Mouse (Mus musculus) lung, embryonic 16.5 days (tissue): ENCODE data around the gene 4933415A04Rik. TPM values are rescaled to one million over a fixed set of nuclear protein-coding genes. Genes with fewer than 3 reads are reported as not detected.

ENCODE experiments used
- ATAC-seq: fragments of 200-750 bp; cut with Nextera tagmentation; 2 replicates; pipeline ENCODE4 v1.8.0; 2017; ENCODE audit warnings: low read depth, mild to moderate bottlenecking, moderate library complexity
- H3K27ac ChIP-seq: fragments of 300-500 bp; sonication (generic); 2 replicates; pipeline ENCODE4 v1.5.1; 2014; ENCODE audit warnings: mild to moderate bottlenecking, control low read depth, low read length
- H3K27me3 ChIP-seq: fragments of 300-500 bp; sonication (generic); 2 replicates; pipeline ENCODE4 v1.6.1; 2014; ENCODE audit warnings: low read depth, low read length, mixed read lengths; ENCODE audit not compliant: control insufficient read depth, insufficient read depth
- H3K36me3 ChIP-seq: fragments of 300-500 bp; sonication (generic); 2 replicates; pipeline ENCODE4 v1.6.1; 2014; ENCODE audit warnings: low read length; ENCODE audit not compliant: control insufficient read depth, insufficient read depth
- H3K4me1 ChIP-seq: fragments of 300-500 bp; sonication (generic); replicated peaks from 2 replicates; pipeline ENCODE4 v1.6.1; 2014; ENCODE audit warnings: low read length, mixed read lengths; ENCODE audit not compliant: control insufficient read depth, insufficient read depth
- H3K4me2 ChIP-seq: fragments of 300-500 bp; sonication (generic); 2 replicates; pipeline ENCODE4 v1.6.1; 2014; ENCODE audit warnings: low read depth, low read length, control low read depth
- H3K4me3 ChIP-seq: fragments of 300-500 bp; sonication (generic); 2 replicates; pipeline ENCODE4 v1.5.1; 2014; ENCODE audit warnings: mild to moderate bottlenecking, low read length, control low read depth
- H3K9ac ChIP-seq: fragments of 300-500 bp; sonication (generic); 2 replicates; pipeline ENCODE4 v1.6.1; 2014; ENCODE audit warnings: low read length, control low read depth
- H3K9me3 ChIP-seq: fragments of 300-500 bp; sonication (generic); 2 replicates; pipeline ENCODE4 v1.6.1; 2016; ENCODE audit warnings: low read length; ENCODE audit not compliant: control insufficient read depth
- WGBS: fragments of 180-500 bp; shearing (Covaris S2); extraction: QIAGEN DNeasy Blood & Tissue Kit; methylation state at CpG from one replicate; pipeline ENCODE4 v1.1.7; 2014; 5-methylcytosine and 5-hydroxymethylcytosine counted together
- polyA plus RNA-seq: library from polyadenylated mRNA; unstranded; fragments of >200 nt; fragmentation: Nextera tagmentation; extraction: Ambion mirVana; gene quantifications from 2 replicates; pipeline ENCODE4 v1.2.1, GENCODE M21; 2015

Gene 4933415A04Rik
- polyA plus RNA-seq, 1 experiment from 2014 or later: 6.1 TPM

- 60% methylated on average over 5 of the region's 5 CpGs for WGBS
- Histone ChIP-seq H3K27ac (peak overlapping the region; percentile 29), H3K4me1 (peaks cover 44% of the 10 kb centered on the region)
These were observed 20.1 kb upstream of the 4933415A04Rik start for GRCm38 (mm10) chr11:43566696-43567095.

GRCm38 (mm10) chr11:43568263-43568662 is 18.6 kb upstream of the 4933415A04Rik start:
- Histone ChIP-seq H3K27me3 (no peaks in the 10 kb centered on the region), H3K9ac (no peak overlapping the region), H3K9me3 (no peaks in the 10 kb centered on the region), H3K27ac (peak overlapping the region; percentile 51; the same call in 1 of the 2 replicates), H3K4me2 (no peak overlapping the region), H3K4me3 (no peak overlapping the region), H3K36me3 (no peaks in the 10 kb centered on the region), H3K4me1 (peaks cover 43% of the 10 kb centered on the region)
- WGBS: 67% methylated on average over 5 of the region's 5 CpGs
- ATAC-seq: no peak

More at GRCm38 (mm10) chr11:43566696-43567095, 20.1 kb upstream of the 4933415A04Rik start:
- ATAC-seq: no peak
- no peaks in the 10 kb centered on the region for H3K36me3 ChIP-seq
- no peaks in the 10 kb centered on the region for H3K27me3 ChIP-seq
- H3K9me3 ChIP-seq: no peaks in the 10 kb centered on the region
- H3K4me2 ChIP-seq: no peak overlapping the region
- H3K4me3 ChIP-seq: no peak overlapping the region
- no peak overlapping the region for H3K9ac ChIP-seq

- no peaks in the 10 kb centered on the region for H3K27me3 ChIP-seq
- peak; percentile 31; the same call in 1 of the 2 replicates for ATAC-seq
- H3K36me3 ChIP-seq: no peaks in the 10 kb centered on the region
- no peak overlapping the region for H3K4me2 ChIP-seq
- no peaks in the 10 kb centered on the region for H3K9me3 ChIP-seq
- peaks cover 33% of the 10 kb centered on the region for H3K4me1 ChIP-seq
- H3K9ac ChIP-seq: peak overlapping the region; percentile 25; the same call in 1 of the 2 replicates
- 61% methylated on average over 5 of the region's 5 CpGs for WGBS
- no peak overlapping the region for H3K4me3 ChIP-seq
- H3K27ac ChIP-seq: peak overlapping the region; percentile 58
These were observed 17.7 kb upstream of the 4933415A04Rik start for GRCm38 (mm10) chr11:43569188-43569587.

GRCm38 (mm10) chr11:43569595-43569994 is 17.2 kb upstream of the 4933415A04Rik start:
- Histone ChIP-seq H3K9me3 (no peaks in the 10 kb centered on the region), H3K27ac (peak overlapping the region; percentile 76), H3K27me3 (no peaks in the 10 kb centered on the region), H3K4me2 (no peak overlapping the region), H3K9ac (no peak overlapping the region), H3K4me1 (peaks cover 33% of the 10 kb centered on the region), H3K36me3 (no peaks in the 10 kb centered on the region), H3K4me3 (no peak overlapping the region)
- 50% methylated on average over 11 of the region's 11 CpGs for WGBS
- ATAC-seq: peak; percentile 89

- peak; percentile 67 for ATAC-seq
- Histone ChIP-seq H3K4me2 (peak overlapping the region; percentile 26; the same call in 1 of the 2 replicates), H3K9me3 (no peaks in the 10 kb centered on the region)
These were observed 11.8 kb upstream of the 4933415A04Rik start for GRCm38 (mm10) chr11:43575061-43575375.

GRCm38 (mm10) chr11:43575376-43576151 is 11.3 kb upstream of the 4933415A04Rik start:
- peaks cover 18% of the 10 kb centered on the region for H3K4me1 ChIP-seq
- H3K36me3 ChIP-seq: no peaks in the 10 kb centered on the region
- H3K9me3 ChIP-seq: no peaks in the 10 kb centered on the region
- peak overlapping the region; percentile 44 for H3K9ac ChIP-seq
- H3K4me2 ChIP-seq: peak overlapping the region; percentile 26
- H3K27ac ChIP-seq: peak overlapping the region; percentile 85
- WGBS: 13% methylated on average over 9 of the region's 9 CpGs
- peak; percentile 86 for ATAC-seq
- no peak overlapping the region for H3K4me3 ChIP-seq
- no peaks in the 10 kb centered on the region for H3K27me3 ChIP-seq

More at GRCm38 (mm10) chr11:43575061-43575375, 11.8 kb upstream of the 4933415A04Rik start:
- no peaks in the 10 kb centered on the region for H3K27me3 ChIP-seq
- H3K9ac ChIP-seq: peak overlapping the region; percentile 44
- H3K4me1 ChIP-seq: peaks cover 24% of the 10 kb centered on the region
- H3K36me3 ChIP-seq: no peaks in the 10 kb centered on the region
- 11% methylated on average over 3 of the region's 3 CpGs for WGBS
- peak overlapping the region; percentile 85 for H3K27ac ChIP-seq
- H3K4me3 ChIP-seq: no peak overlapping the region

- no peak overlapping the region for H3K27ac ChIP-seq
These were observed 8.9 kb upstream of the 4933415A04Rik start for GRCm38 (mm10) chr11:43577713-43578478.

GRCm38 (mm10) chr11:43585211-43586005 is 1.4 kb upstream of the 4933415A04Rik start:
- Histone ChIP-seq H3K36me3 (peaks cover 17% of the 10 kb centered on the region), H3K27ac (no peak overlapping the region), H3K9me3 (no peaks in the 10 kb centered on the region), H3K27me3 (no peaks in the 10 kb centered on the region), H3K4me3 (no peak overlapping the region), H3K9ac (no peak overlapping the region), H3K4me1 (peaks cover 3% of the 10 kb centered on the region; the same call in 1 of the 2 replicates), H3K4me2 (no peak overlapping the region)
- ATAC-seq: no peak
- 87% methylated on average over 22 of the region's 22 CpGs for WGBS

More at GRCm38 (mm10) chr11:43577713-43578478, 8.9 kb upstream of the 4933415A04Rik start:
- Histone ChIP-seq H3K4me3 (no peak overlapping the region), H3K36me3 (no peaks in the 10 kb centered on the region; the same call in 1 of the 2 replicates), H3K9me3 (no peaks in the 10 kb centered on the region), H3K27me3 (no peaks in the 10 kb centered on the region), H3K9ac (no peak overlapping the region), H3K4me1 (peaks cover 13% of the 10 kb centered on the region), H3K4me2 (no peak overlapping the region)
- 71% methylated on average over 11 of the region's 11 CpGs for WGBS
- ATAC-seq: no peak
